Mouse (Mus musculus) embryonic facial prominence, embryonic 15.5 days (tissue): Measurements from ENCODE around the gene Dda1. TPM values are rescaled to one million over a fixed set of nuclear protein-coding genes. Genes with fewer than 3 reads are reported as not detected.
A peak's percentile ranks its signal among the peaks of the same experiment; 100 is the strongest.

Experiments
- ATAC-seq: fragments of 200-750 bp; cut with Nextera tagmentation; 2 replicates; pipeline ENCODE4 v1.8.0; 2017; ENCODE audit warnings: low read depth, moderate TSS enrichment; ENCODE audit not compliant: insufficient number of reproducible peaks, low FRiP score, low TSS enrichment
- H3K27ac ChIP-seq: fragments of 300-500 bp; sonication (generic); replicated peaks from 2 replicates; pipeline ENCODE4 v1.5.1; 2015; ENCODE audit warnings: mild to moderate bottlenecking, inconsistent platforms
- H3K27me3 ChIP-seq: fragments of 300-500 bp; sonication (generic); 2 replicates; pipeline ENCODE4 v1.6.1; 2015; ENCODE audit warnings: inconsistent platforms
- H3K36me3 ChIP-seq: fragments of 300-500 bp; sonication (generic); 2 replicates; pipeline ENCODE4 v1.6.1; 2015; ENCODE audit warnings: mild to moderate bottlenecking, inconsistent platforms
- H3K4me1 ChIP-seq: fragments of 300-500 bp; sonication (generic); 2 replicates; pipeline ENCODE4 v1.6.1; 2015; ENCODE audit warnings: inconsistent platforms
- H3K4me2 ChIP-seq: fragments of 300-500 bp; sonication (generic); replicated peaks from 2 replicates; pipeline ENCODE4 v1.6.1; 2015; ENCODE audit warnings: mild to moderate bottlenecking, inconsistent platforms
- H3K4me3 ChIP-seq: fragments of 300-500 bp; sonication (generic); replicated peaks from 2 replicates; pipeline ENCODE4 v1.5.1; 2015; ENCODE audit warnings: mild to moderate bottlenecking, inconsistent platforms
- H3K9ac ChIP-seq: fragments of 300-500 bp; sonication (generic); 2 replicates; pipeline ENCODE4 v1.6.1; 2015; ENCODE audit warnings: inconsistent platforms
- H3K9me3 ChIP-seq: fragments of 300-500 bp; sonication (generic); replicated peaks from 2 replicates; pipeline ENCODE4 v1.6.1; 2016; ENCODE audit warnings: inconsistent platforms
- WGBS: fragments of 180-500 bp; shearing (Covaris S2); methylation state at CpG from one replicate; pipeline ENCODE4 v1.1.7; 2015; 5-methylcytosine and 5-hydroxymethylcytosine counted together
- polyA plus RNA-seq: library from polyadenylated mRNA; unstranded; fragments of >200 nt; fragmentation: Nextera tagmentation; extraction: Ambion mirVana; gene quantifications from 2 replicates; pipeline ENCODE4 v1.2.1, GENCODE M21; 2015

Gene Dda1
- polyA plus RNA-seq, 1 experiment from 2014 or later = 105 TPM

DNA sequence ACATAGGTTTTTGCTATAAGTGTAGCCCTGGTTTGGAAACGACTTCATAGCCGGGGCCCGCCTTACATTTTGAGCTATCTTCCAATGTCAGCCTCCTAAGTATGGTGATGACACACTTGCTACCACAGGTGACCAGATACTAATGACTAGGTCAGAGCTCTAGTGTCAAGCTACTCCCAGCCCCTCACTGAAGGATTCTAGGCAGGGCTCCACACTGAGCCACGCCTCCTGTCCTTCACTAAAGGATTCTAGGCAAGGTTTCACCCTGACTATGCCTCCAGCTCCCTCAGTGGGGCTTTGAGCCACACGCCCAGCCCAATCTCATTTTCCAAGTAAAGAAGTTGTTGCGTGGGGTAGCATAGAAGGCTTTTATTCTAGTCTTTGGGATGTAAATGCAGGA, 8.3 kb upstream of the Dda1 start:
- H3K4me2 ChIP-seq = no peak overlapping the region
- peaks cover 42% of the 10 kb centered on the region for H3K36me3 ChIP-seq
- WGBS = 95% methylated on average over 6 of the region's 6 CpGs
- no peak overlapping the region for H3K9ac ChIP-seq
- H3K27ac ChIP-seq = no peak overlapping the region
- no peak overlapping the region for H3K4me3 ChIP-seq
- no peaks in the 10 kb centered on the region for H3K9me3 ChIP-seq
- no peak for ATAC-seq
- H3K27me3 ChIP-seq = no peaks in the 10 kb centered on the region
- peaks cover 43% of the 10 kb centered on the region for H3K4me1 ChIP-seq

- no peaks in the 10 kb centered on the region for H3K27me3 ChIP-seq
- no peak overlapping the region for H3K4me3 ChIP-seq
- H3K9ac ChIP-seq = no peak overlapping the region
- no peak overlapping the region for H3K27ac ChIP-seq
- H3K4me1 ChIP-seq = peaks cover 44% of the 10 kb centered on the region
- ATAC-seq = no peak
- no peaks in the 10 kb centered on the region for H3K9me3 ChIP-seq
- 81% methylated on average over 47 of the region's 47 CpGs for WGBS
- no peak overlapping the region for H3K4me2 ChIP-seq
- peaks cover 41% of the 10 kb centered on the region for H3K36me3 ChIP-seq
Measured at GRCm38 (mm10) chr8:71461152-71461840, 7.7 kb upstream of the Dda1 start.

- Histone ChIP-seq H3K36me3 (peaks cover 38% of the 10 kb centered on the region), H3K27ac (no peak overlapping the region), H3K4me2 (peak overlapping the region; percentile 84), H3K9ac (no peak overlapping the region), H3K4me3 (peak overlapping the region; percentile 94; the same call in 1 of the 2 replicates), H3K4me1 (peaks cover 43% of the 10 kb centered on the region), H3K27me3 (no peaks in the 10 kb centered on the region), H3K9me3 (no peaks in the 10 kb centered on the region)
- ATAC-seq = no peak
- WGBS = 70% methylated on average over 4 of the region's 4 CpGs
Measured at GRCm38 (mm10) chr8:71462191-71462590, 6.8 kb upstream of the Dda1 start.

DNA sequence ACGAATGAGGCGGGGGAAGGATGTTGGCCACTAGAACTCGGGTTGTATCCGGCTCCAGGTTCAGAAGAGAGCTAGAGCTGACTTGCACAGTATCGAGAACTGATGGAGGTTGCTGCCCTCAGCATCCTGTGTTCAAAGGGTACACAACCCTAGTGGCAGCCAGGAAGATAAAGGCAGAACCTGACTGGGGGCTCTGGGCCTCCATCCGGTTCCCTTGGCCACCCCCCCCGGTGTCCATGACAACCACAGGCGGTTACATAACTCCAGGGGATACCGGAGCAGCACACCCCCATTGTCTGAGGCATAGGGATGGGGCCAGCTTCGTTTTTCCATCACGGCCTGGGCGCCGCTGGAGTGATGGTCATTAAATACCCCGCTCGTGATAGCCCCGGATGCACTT, 6.2 kb upstream of the Dda1 start:
- Histone ChIP-seq H3K4me3 (peak overlapping the region; percentile 94), H3K4me2 (peak overlapping the region; percentile 84), H3K9me3 (no peaks in the 10 kb centered on the region), H3K4me1 (peaks cover 40% of the 10 kb centered on the region), H3K36me3 (peaks cover 34% of the 10 kb centered on the region), H3K9ac (peak overlapping the region; percentile 79), H3K27ac (0 out of 2 replicates have a peak overlapping the region, but pooled peaks have one; percentile 94), H3K27me3 (no peaks in the 10 kb centered on the region)
- ATAC-seq = no peak
- WGBS = 5% methylated on average over 16 of the region's 16 CpGs

DNA sequence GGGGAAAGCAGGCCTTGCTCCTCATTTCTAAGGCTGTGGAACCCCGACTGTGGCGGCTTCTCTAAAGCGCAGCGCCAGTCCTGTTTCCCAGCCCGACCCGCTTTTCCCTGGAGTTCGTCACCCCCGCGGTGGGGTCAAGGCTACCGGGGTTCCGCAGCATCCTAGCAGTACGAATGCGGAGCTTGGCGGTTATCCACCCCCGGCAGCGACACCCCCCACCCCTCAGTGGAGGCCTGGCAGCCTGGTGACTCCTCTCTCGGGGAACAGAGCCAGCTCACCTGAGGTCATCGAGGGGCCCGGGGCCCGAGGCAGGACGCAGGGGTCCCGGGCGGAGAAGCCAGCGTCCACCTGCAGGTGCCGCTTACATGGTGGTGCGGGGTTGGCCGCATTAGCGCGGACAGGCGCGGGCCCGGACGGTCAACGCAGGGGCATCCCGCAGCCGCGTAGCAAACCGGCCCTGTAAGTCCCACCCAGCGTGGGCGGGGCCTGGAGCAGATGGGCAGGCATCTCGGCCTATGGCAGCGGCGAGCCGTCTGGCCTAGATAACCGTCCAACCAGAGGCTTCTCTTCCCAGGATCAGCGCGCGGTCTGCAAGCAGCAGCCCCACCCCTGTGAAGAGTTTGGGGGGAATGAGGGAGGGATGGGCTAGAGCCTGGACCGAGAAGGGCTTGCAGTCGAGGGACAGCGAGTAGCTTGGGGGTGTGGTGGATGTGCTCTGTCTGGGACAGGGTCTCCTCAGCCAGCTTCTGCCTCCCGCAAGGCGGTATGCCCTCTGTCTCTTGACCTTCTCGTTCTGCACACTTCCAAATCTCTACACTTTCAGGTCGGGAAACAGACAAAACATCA, 5.6 kb upstream of the Dda1 start, which contains the start of gene Abhd8:
Gene Abhd8, minus strand, starts transcription at position 468 of the 846 bp plus-strand sequence.
- H3K4me3 ChIP-seq = peak within 1 kb of the TSS; percentile 94
- peaks cover 40% of the 10 kb centered on the region for H3K4me1 ChIP-seq
- H3K27ac ChIP-seq = peak within 1 kb of the TSS; percentile 94
- no peaks in the 10 kb centered on the region for H3K9me3 ChIP-seq
- H3K27me3 ChIP-seq = no peaks in the 10 kb centered on the region
- WGBS = 1% methylated on average over 55 of the region's 55 CpGs
- H3K9ac ChIP-seq = peak within 1 kb of the TSS; percentile 79
- H3K4me2 ChIP-seq = peak within 1 kb of the TSS; percentile 84
- peak; percentile 87 for ATAC-seq
- peaks cover 28% of the 10 kb centered on the region for H3K36me3 ChIP-seq

GRCm38 (mm10) chr8:71464513-71465500, 4.2 kb upstream of the Dda1 start, which contains the start of gene Mrpl34:
Mrpl34 (plus strand) TSS chr8:71464959.
- peak within 1 kb of the TSS; percentile 94 for H3K27ac ChIP-seq
- peak; percentile 68 for ATAC-seq
- under 1% methylated on average over 59 of the region's 59 CpGs for WGBS

DNA sequence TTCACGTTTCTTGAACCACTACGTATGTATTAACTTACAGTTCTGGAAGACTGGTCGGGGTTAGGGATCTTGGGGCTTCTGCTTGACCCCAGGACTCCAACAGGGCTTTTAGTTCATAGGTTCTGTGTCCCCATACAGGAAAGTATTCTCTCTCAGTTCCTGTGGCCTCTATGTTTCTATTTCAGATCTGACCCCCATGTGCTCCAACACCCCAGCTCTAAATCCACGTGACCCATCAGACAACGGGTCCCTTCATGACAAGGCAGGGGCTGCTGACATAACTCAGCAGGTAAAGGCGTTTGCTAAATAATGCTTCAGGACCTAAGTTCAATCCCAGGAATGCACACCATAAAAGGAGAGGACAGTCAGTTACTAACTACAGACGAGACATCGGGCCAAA, 3.3 kb upstream of the Dda1 start:
- H3K9ac ChIP-seq = no peak overlapping the region
- peaks cover 53% of the 10 kb centered on the region for H3K4me1 ChIP-seq
- WGBS = 75% methylated on average over 8 of the region's 8 CpGs
- no peak for ATAC-seq
- H3K27ac ChIP-seq = no peak overlapping the region
- H3K9me3 ChIP-seq = no peaks in the 10 kb centered on the region
- no peaks in the 10 kb centered on the region for H3K27me3 ChIP-seq
- H3K4me2 ChIP-seq = peak overlapping the region; percentile 84
- peaks cover 9% of the 10 kb centered on the region; the same call in 1 of the 2 replicates for H3K36me3 ChIP-seq
- peak overlapping the region; percentile 94 for H3K4me3 ChIP-seq

More at GRCm38 (mm10) chr8:71464513-71465500, 4.2 kb upstream of the Dda1 start, which contains the start of gene Mrpl34:
- Histone ChIP-seq H3K27me3 (no peaks in the 10 kb centered on the region), H3K9me3 (no peaks in the 10 kb centered on the region), H3K4me1 (peaks cover 43% of the 10 kb centered on the region), H3K36me3 (peaks cover 15% of the 10 kb centered on the region; the same call in 1 of the 2 replicates), H3K9ac (peak within 1 kb of the TSS; percentile 51), H3K4me3 (peak within 1 kb of the TSS; percentile 94), H3K4me2 (peak within 1 kb of the TSS; percentile 84)

DNA sequence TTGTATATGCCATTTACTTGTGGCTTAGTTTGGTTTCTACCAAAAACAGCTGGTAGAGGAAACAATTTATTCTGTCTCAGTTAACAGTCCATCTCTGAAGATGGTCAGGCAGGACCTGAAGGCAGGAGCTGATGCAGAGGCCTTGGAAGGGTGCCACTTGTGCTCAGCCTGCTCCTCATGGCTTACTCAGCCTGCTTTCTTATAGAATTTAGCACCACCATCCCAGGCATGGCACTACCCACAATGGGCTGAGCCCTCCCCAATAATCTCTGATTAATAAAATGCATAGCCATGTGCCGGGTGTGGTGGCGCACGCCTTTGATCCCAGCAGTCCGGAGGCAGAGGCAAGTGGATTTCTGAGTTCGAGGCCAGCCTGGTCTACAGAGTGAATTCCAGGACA, 2.8 kb upstream of the Dda1 start:
- Histone ChIP-seq H3K9ac (no peak overlapping the region), H3K4me1 (peaks cover 53% of the 10 kb centered on the region), H3K4me3 (no peak overlapping the region), H3K4me2 (no peak overlapping the region), H3K36me3 (peaks cover 6% of the 10 kb centered on the region; the same call in 1 of the 2 replicates), H3K27ac (no peak overlapping the region), H3K9me3 (no peaks in the 10 kb centered on the region), H3K27me3 (no peaks in the 10 kb centered on the region)
- WGBS = 92% methylated on average over 5 of the region's 5 CpGs
- no peak for ATAC-seq

- ATAC-seq = no peak
- Histone ChIP-seq H3K4me2 (no peak overlapping the region), H3K27ac (no peak overlapping the region), H3K4me1 (peaks cover 46% of the 10 kb centered on the region), H3K36me3 (peaks cover 12% of the 10 kb centered on the region), H3K9me3 (no peaks in the 10 kb centered on the region), H3K9ac (no peak overlapping the region), H3K4me3 (no peak overlapping the region), H3K27me3 (no peaks in the 10 kb centered on the region)
- WGBS = 93% methylated on average over 2 of the region's 2 CpGs
Measured at GRCm38 (mm10) chr8:71467201-71467600, 1.8 kb upstream of the Dda1 start.

- peaks cover 20% of the 10 kb centered on the region for H3K36me3 ChIP-seq
- H3K9me3 ChIP-seq = no peaks in the 10 kb centered on the region
- no peak overlapping the region for H3K9ac ChIP-seq
- H3K4me1 ChIP-seq = peaks cover 38% of the 10 kb centered on the region
- ATAC-seq = no peak
- H3K27ac ChIP-seq = no peak overlapping the region
- no peaks in the 10 kb centered on the region for H3K27me3 ChIP-seq
- H3K4me3 ChIP-seq = no peak overlapping the region
- no peak overlapping the region for H3K4me2 ChIP-seq
- WGBS = 85% methylated on average over 1 of the region's 1 CpGs
Measured at GRCm38 (mm10) chr8:71468001-71468400, 998 bp upstream of the Dda1 start.
